Mouse (Mus musculus): ENCODE measurements around the gene Ninj2. TPM values are rescaled to one million over a fixed set of nuclear protein-coding genes. Genes with fewer than 3 reads are reported as not detected.

The Ninj2 gene
- polyA plus RNA-seq, 1 experiment from 2014 or later, result not detected

DNA sequence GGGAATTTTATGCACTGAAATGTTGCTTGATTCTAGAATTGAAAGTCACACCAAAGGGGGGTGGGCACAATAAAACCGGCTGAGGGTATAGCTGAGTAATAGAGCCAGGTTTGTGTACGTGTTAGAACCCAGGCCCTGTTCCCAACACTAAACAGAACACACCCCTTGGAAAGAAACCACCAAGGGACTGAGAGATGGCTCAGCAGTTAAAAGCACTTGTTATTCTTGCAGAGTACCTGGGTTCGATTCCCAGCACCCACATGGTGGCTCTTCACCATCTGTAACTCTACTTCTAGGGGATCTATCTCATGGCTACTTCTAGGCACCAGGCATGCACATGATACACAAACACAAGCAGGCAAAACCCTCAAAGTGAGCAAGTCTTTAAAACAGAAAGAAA is 20.7 kb downstream of the Ninj2 start:
- no peaks in the 10 kb centered on the region for H3K9me3 ChIP-seq
- ATAC-seq (ENCODE audit: low read depth), result no peak
- H3K4me3 ChIP-seq, result no peak overlapping the region
- H3K27ac ChIP-seq (replicated peaks), result no peak overlapping the region
- no peak overlapping the region for H3K9ac ChIP-seq
- no peaks in the 10 kb centered on the region for H3K36me3 ChIP-seq
- H3K4me2 ChIP-seq, result no peak overlapping the region
- H3K27me3 ChIP-seq, result no peaks in the 10 kb centered on the region
- peaks cover 18% of the 10 kb centered on the region for H3K4me1 ChIP-seq (replicated peaks)
- WGBS, result 94% methylated on average over 3 of the region's 3 CpGs

DNA sequence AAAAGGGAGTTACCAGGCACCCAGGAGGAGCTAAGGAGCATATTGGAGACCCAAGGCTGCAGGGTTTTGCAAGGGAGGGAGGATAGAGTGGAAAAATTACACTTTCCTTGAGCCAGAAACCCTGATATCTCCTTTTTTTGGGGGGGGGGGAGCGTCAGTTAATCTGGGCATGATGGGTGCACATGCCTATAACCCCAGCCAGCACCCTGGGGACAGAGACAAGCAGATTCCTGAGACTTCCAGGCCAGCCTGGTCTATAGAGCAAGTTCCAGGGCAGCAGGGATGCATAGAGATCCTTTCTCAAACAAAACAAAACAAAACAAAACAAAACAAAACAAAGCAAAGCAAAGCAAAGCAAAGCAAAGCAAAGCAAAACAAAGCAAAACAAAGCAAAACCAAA is 21.1 kb downstream of the Ninj2 start:
- H3K9me3 ChIP-seq, result no peaks in the 10 kb centered on the region
- H3K4me3 ChIP-seq, result no peak overlapping the region
- no peak overlapping the region for H3K9ac ChIP-seq
- H3K4me2 ChIP-seq, result no peak overlapping the region
- WGBS, result 70% methylated on average over 1 of the region's 1 CpGs
- peaks cover 18% of the 10 kb centered on the region for H3K4me1 ChIP-seq (replicated peaks)
- no peaks in the 10 kb centered on the region for H3K36me3 ChIP-seq
- ATAC-seq (ENCODE audit: low read depth), result no peak
- H3K27me3 ChIP-seq, result no peaks in the 10 kb centered on the region
- H3K27ac ChIP-seq (replicated peaks), result no peak overlapping the region

DNA sequence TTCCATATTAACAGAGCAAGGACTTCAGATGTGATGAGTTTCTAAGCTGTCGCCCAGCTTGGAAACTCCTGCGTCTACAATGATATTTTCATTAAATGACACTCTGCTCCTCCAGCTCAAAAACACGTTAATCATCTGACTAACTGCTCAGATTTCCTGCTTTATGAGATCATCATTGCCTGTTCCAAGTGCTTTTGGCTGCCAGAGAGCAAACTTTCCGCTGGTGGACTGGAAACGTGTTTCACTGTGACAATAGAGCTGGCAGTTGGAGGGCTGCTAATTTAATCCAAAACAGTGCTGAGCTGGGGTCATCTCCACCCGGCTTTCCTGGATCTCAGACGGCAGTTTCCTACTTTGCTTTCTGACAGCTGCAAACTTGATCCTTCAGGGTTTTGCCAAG is 21.5 kb downstream of the Ninj2 start:
- Histone ChIP-seq H3K9me3 (no peaks in the 10 kb centered on the region), H3K4me3 (no peak overlapping the region), H3K4me1 (replicated peaks) (peaks cover 18% of the 10 kb centered on the region), H3K36me3 (no peaks in the 10 kb centered on the region), H3K4me2 (no peak overlapping the region), H3K27me3 (no peaks in the 10 kb centered on the region), H3K27ac (replicated peaks) (no peak overlapping the region), H3K9ac (no peak overlapping the region)
- WGBS, result 37% methylated on average over 7 of the region's 7 CpGs
- ATAC-seq (ENCODE audit: low read depth), result no peak

DNA sequence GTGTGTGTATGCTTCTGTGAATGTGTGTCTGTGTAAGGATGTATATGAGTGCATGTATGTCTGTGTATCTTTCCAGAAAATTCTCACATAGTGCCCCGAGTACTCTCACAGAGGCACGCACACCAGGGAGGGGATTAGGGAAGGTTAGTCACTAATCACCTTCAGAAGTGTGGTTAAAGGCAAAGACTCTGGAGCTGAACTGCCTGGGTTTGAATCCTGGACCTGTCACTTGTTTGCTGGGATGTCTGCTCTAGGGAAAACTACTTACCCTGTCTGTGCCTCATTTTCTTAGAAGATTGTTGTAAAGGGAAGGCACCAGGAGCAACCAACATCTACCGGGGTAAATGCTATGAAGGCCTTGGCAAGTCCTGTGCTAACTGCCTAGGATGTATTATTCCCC is 22.3 kb downstream of the Ninj2 start:
- no peak for ATAC-seq (ENCODE audit: low read depth)
- H3K36me3 ChIP-seq, result no peaks in the 10 kb centered on the region
- no peak overlapping the region for H3K4me2 ChIP-seq
- H3K9me3 ChIP-seq, result no peaks in the 10 kb centered on the region
- no peak overlapping the region for H3K4me3 ChIP-seq
- H3K27me3 ChIP-seq, result no peaks in the 10 kb centered on the region
- H3K4me1 ChIP-seq (replicated peaks), result peaks cover 18% of the 10 kb centered on the region
- no peak overlapping the region for H3K9ac ChIP-seq
- H3K27ac ChIP-seq (replicated peaks), result no peak overlapping the region
- WGBS, result 83% methylated on average over 3 of the region's 3 CpGs

DNA sequence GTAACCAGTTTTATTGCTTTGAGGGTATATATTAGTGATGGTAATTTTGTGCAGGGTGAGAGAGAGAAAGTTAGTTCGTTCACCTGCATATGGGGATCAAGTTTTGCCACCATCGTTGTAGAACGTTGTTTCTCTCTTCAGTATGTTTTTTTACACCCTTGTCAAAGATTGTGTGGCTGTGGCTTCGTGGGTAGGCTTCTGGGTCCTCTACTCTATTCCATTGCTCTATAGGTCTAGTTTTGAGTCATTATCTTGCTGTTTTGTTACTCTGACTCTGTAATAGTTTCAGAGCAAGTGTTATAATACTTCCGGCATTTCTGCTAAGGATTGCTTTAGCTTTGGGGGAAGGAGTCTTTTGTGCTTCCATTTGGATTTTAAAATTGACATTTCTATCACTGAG is 26.7 kb downstream of the Ninj2 start:
- 85% methylated on average over 5 of the region's 5 CpGs for WGBS
- Histone ChIP-seq H3K36me3 (no peaks in the 10 kb centered on the region), H3K9ac (no peak overlapping the region), H3K9me3 (no peaks in the 10 kb centered on the region), H3K4me3 (no peak overlapping the region), H3K4me1 (replicated peaks) (no peaks in the 10 kb centered on the region), H3K4me2 (no peak overlapping the region), H3K27me3 (no peaks in the 10 kb centered on the region), H3K27ac (replicated peaks) (no peak overlapping the region)
- ATAC-seq (ENCODE audit: low read depth), result no peak

DNA sequence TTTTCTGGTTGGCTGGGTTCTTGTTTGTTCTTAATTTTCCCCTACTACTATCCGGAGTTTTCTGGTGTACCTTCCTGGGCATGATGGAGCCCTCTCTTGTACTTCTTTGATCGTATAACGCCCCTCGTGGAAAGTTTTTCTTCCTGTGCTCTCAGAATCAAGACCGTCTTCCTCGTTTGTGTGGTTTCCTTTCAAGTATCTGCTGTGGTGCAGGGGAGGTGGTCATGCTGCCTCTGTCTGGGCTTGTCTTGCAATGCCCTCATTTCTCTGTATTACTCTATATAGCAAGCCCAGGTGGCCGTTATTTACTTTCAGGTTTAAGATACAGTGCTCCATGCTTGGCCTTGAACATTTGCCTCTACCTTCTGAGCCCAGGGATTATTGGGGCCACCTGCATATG is 31.5 kb downstream of the Ninj2 start:
- H3K36me3 ChIP-seq, result no peaks in the 10 kb centered on the region
- H3K27ac ChIP-seq (replicated peaks), result no peak overlapping the region
- ATAC-seq (ENCODE audit: low read depth), result no peak
- H3K9ac ChIP-seq, result no peak overlapping the region
- WGBS, result 88% methylated on average over 7 of the region's 7 CpGs
- H3K9me3 ChIP-seq, result no peaks in the 10 kb centered on the region
- H3K4me3 ChIP-seq, result no peak overlapping the region
- H3K4me2 ChIP-seq, result no peak overlapping the region
- H3K27me3 ChIP-seq, result no peaks in the 10 kb centered on the region
- H3K4me1 ChIP-seq (replicated peaks), result no peaks in the 10 kb centered on the region

DNA sequence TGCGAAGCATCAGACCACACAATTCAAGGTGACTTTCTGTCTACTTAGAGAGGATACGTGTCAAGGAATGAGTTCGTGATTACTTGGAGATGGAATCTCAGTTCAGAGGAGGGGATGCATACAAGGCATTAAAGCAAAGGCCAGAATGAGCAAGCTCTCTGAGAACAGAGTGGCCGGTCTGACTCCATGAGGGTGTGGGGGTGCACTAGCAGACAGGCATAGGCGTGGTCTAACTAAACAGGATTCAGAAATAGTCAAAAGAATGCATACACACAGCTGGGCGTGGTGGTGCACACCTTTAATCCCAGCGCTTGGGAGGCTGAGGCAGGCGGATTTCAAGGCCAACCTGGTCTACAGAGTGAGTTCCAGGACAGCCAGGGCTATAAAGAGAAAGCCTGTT is 33.3 kb downstream of the Ninj2 start:
- no peaks in the 10 kb centered on the region for H3K36me3 ChIP-seq
- 91% methylated on average over 8 of the region's 8 CpGs for WGBS
- ATAC-seq (ENCODE audit: low read depth), result no peak

DNA sequence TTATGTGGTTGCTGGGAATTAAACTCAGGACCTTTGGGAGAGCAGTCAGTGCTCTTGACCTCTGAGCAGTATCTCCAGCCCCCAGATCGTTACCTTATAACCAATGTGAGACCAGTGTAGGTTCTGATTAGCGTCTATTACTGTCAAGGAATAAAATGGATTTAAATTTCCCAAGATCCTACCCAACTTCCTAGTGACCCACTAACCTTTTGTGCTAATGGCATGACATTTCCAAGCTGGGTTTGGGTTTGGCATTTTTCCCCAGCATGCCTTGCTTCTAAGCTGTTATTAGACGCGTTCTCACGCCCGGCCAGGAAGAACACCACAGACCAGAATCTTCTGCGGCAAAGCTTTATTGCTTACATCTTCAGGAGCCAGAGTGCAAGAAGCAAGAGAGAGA is 34.2 kb downstream of the Ninj2 start:
- ATAC-seq (ENCODE audit: low read depth), result no peak
- Histone ChIP-seq H3K27me3 (no peaks in the 10 kb centered on the region), H3K27ac (replicated peaks) (no peak overlapping the region), H3K4me1 (replicated peaks) (no peaks in the 10 kb centered on the region), H3K9ac (no peak overlapping the region), H3K4me3 (no peak overlapping the region), H3K4me2 (no peak overlapping the region), H3K36me3 (no peaks in the 10 kb centered on the region), H3K9me3 (no peaks in the 10 kb centered on the region)
- WGBS, result 96% methylated on average over 7 of the region's 7 CpGs

More for the DNA sequence above, 33.3 kb downstream of the Ninj2 start:
- Histone ChIP-seq H3K9me3 (no peaks in the 10 kb centered on the region), H3K9ac (no peak overlapping the region), H3K4me2 (no peak overlapping the region), H3K27me3 (no peaks in the 10 kb centered on the region), H3K4me3 (no peak overlapping the region), H3K4me1 (replicated peaks) (no peaks in the 10 kb centered on the region), H3K27ac (replicated peaks) (no peak overlapping the region)

DNA sequence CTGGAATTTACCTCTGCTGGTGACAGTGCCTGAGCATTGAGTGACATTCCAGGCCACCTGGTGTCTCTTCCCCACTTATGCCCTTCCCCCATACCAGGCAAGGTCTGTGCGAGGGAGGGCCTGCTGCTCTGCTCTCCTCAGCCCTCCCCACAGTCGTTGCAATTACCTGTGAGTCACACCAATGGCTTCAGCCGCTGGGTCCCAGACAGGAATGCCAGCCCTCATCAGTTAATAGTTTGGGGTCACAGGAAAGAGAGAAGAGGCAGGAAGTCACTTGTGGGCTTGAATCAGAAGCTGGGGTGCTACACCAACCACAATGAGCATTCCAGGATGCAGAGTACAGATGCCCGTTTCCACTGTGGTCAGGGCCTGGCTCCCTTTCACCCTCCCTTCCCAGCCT is 41.6 kb downstream of the Ninj2 start:
- H3K27me3 ChIP-seq, result no peaks in the 10 kb centered on the region
- no peak overlapping the region for H3K27ac ChIP-seq (replicated peaks)
- 82% methylated on average over 4 of the region's 4 CpGs for WGBS
- H3K4me2 ChIP-seq, result no peak overlapping the region
- no peak overlapping the region for H3K9ac ChIP-seq
- H3K9me3 ChIP-seq, result no peaks in the 10 kb centered on the region
- H3K4me3 ChIP-seq, result no peak overlapping the region
- H3K4me1 ChIP-seq (replicated peaks), result no peaks in the 10 kb centered on the region
- no peak for ATAC-seq (ENCODE audit: low read depth)
- no peaks in the 10 kb centered on the region for H3K36me3 ChIP-seq

DNA sequence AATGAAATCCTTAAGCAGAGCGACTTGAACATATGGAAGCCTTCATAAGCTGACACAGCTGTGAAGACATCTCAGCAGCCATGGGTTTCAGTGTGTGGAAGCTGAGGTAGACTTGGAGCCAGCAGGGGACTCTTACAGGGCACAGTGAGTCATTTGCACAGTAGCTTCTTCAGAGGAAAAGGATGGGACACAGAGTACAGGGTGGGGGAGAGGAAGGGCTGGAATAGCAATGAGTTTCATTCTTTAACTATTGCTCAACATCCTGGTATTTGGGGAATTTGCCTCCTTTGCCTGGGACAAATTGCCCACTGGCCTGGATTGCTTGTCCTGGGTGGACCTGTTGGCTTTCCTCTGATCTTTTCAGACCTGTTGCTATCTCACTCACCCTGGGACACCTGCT is 52.3 kb downstream of the Ninj2 start:
- Histone ChIP-seq H3K9ac (no peak overlapping the region), H3K36me3 (no peaks in the 10 kb centered on the region), H3K4me2 (no peak overlapping the region), H3K27ac (replicated peaks) (no peak overlapping the region), H3K9me3 (no peaks in the 10 kb centered on the region), H3K27me3 (no peaks in the 10 kb centered on the region), H3K4me3 (no peak overlapping the region), H3K4me1 (replicated peaks) (0 out of 2 replicates have a peak, but pooled peaks cover 2% of the 10 kb centered on the region)
- 77% methylated on average over 1 of the region's 1 CpGs for WGBS
- ATAC-seq (ENCODE audit: low read depth), result no peak

DNA sequence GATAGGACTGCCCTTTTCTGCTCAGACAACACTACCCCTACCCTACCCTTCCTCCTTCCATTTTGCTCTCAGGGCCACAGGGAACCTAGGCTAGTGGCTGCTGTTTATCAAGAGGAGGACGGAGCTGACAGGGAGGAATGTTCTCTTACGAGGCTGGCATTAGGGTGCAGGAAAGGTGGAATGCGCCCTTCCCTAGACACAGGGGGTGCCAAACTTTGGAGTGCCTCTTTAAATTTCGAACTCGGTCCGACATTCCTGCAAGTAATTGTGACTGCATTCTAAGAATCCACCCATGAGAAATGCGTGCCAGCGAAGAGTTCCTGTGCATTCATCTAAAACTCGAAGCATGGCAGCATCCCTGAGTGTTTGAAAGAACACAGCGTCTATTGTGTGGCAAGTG is 53.5 kb downstream of the Ninj2 start:
- no peak overlapping the region for H3K4me3 ChIP-seq

DNA sequence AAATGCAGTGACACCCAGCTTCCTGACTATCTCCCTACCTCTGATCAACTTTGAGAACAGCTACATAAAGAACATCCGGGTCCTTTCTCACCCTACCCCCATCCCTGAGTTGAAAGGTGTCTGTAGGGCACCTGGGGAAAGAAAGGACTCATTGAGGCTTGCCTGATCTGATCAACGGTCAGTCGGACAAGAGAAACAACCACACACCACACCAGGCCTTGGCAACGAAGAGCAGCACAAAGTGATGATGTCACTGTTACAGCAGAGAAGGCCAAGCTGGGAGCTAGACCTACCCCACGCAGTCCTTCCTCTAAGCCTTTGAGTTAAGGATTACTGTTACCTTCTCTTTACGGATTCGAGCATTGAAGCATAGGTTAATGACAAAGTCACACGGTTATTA is 54.3 kb downstream of the Ninj2 start:
- Histone ChIP-seq H3K9ac (no peak overlapping the region), H3K9me3 (no peaks in the 10 kb centered on the region), H3K4me2 (no peak overlapping the region), H3K4me1 (replicated peaks) (0 out of 2 replicates have a peak, but pooled peaks cover 2% of the 10 kb centered on the region), H3K27ac (replicated peaks) (no peak overlapping the region), H3K4me3 (no peak overlapping the region), H3K27me3 (no peaks in the 10 kb centered on the region), H3K36me3 (no peaks in the 10 kb centered on the region)
- ATAC-seq (ENCODE audit: low read depth), result no peak
- 76% methylated on average over 8 of the region's 8 CpGs for WGBS

More for the DNA sequence above, 53.5 kb downstream of the Ninj2 start:
- Histone ChIP-seq H3K9ac (no peak overlapping the region), H3K36me3 (no peaks in the 10 kb centered on the region), H3K27me3 (no peaks in the 10 kb centered on the region), H3K27ac (replicated peaks) (no peak overlapping the region), H3K4me1 (replicated peaks) (0 out of 2 replicates have a peak, but pooled peaks cover 2% of the 10 kb centered on the region), H3K9me3 (no peaks in the 10 kb centered on the region), H3K4me2 (no peak overlapping the region)
- ATAC-seq (ENCODE audit: low read depth), result no peak
- 67% methylated on average over 10 of the region's 10 CpGs for WGBS

DNA sequence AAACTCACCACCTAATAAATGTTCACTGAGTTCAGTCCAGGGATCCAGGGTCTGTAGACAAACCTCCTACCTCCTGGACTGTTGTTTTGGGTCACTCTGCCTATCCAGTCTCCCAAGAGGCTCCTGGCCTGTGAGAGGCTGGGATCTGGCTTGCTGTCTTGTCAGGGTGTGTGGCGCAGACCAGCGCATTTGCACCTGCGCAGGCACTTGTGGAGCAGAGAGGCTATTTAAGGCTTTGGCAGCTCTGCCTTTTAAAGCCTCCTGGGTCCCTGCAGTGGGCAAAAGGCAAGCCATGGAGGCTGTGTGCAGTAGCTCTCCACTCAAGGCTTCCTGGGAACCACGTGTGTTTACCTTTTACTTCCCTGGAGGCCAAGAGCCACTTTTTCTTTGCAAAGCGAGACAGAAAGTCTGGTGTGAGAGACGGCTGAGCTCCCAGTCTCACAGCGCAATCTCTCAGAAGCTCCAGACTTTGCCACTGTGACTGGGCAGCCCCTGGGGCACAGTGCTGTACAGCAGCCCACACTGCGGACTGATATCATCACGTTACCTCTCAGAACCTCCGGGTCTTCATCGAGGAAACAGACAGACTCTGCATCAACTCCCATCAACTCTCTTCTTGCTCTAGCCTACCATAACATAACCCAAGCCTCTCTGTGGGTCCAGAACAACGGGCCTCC is 55.7 kb downstream of the Ninj2 start:
- 84% methylated on average over 12 of the region's 12 CpGs for whole genome bisulfite sequencing
- Histone ChIP-seq H3K4me2 (no peak overlapping the region), H3K27ac (replicated peaks) (no peak overlapping the region), H3K4me3 (no peak overlapping the region), H3K4me1 (replicated peaks) (0 out of 2 replicates have a peak, but pooled peaks cover 2% of the 10 kb centered on the region), H3K36me3 (no peaks in the 10 kb centered on the region), H3K9me3 (no peaks in the 10 kb centered on the region), H3K27me3 (no peaks in the 10 kb centered on the region), H3K9ac (no peak overlapping the region)
- no peak for ATAC-seq (ENCODE audit: low read depth)
